Mouse (Mus musculus) B cell, adult (primary cell): ENCODE data around the gene Gm20390. TPM values are rescaled to one million over a fixed set of nuclear protein-coding genes. Genes with fewer than 3 reads are reported as not detected.

Experiments used
- total RNA-seq: library from RNA; stranded (reverse); gene quantifications from 4 replicates; pipeline ENCODE4 v1.2.4, GENCODE M21; 2023; ENCODE audit not compliant: inconsistent age

Gene Gm20390
- total RNA-seq = 30.2 to 64.6 TPM (median 54.0 TPM) in 4 replicates

GRCm38 (mm10) chr11:93968005-93968847 lies at the start of gene Gm20390, which contains the start of gene Nme1:
Gene Gm20390, minus strand, starts transcription at chr11:93968293.
Gene Nme1, minus strand, starts transcription at chr11:93968521.

DNA sequence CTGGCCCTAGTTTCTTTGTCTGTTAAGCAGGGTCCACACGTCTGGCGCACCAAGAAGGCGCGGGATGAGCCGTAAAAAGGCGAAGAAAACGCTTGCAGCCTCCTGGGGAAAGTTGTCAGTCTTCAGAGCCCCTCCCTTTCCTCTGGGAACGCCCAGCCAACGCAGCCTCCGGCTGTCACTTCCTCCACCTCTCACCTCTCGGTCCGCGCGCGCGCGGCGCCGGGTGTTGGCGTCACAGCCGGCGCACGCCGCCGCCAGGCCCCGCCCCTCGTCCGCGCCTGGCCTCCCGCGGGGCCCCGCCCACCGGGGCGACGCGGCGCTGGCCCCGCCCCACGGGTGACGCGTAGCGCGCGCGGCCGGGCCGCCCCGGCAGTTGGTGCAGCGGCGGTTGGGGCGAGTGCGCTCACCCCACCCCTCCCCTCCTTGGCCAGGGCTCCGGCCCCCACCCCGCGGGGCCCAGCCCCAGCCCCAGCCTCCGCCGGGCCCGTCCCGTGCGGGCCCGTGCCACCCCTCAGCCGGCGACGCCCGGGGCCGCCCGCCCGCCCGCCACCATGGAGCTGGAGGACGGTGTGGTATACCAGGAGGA lies 27.7 kb upstream of the Gm20390 start, which contains the start of gene Spag9:
Gene Spag9 (plus strand): TSS at position 372 of the 586 bp plus-strand sequence.

DNA sequence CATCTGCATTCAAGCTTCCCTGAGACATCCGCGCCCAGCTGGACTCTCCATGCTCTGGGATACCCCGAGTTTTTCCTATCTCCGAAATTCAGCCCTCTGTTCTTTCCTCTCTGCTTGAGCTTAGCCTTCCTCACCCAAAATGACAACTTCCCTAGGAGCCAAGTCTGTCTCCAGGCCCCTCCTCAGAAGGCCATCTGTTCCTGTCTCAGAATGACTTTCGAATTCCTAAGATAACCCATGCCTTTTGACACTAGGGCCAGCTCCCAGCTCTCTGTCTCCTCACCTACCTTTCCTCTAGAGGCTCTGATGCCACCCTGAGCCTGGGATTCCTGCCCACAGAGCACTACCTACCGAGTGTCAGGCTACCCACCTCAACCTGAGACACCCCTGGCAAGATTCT lies 11.9 kb downstream of the Gm20390 start, which contains the start of gene Nme2:
Gene Nme2 (minus strand): TSS at position 101 of the 400 bp plus-strand sequence.

Other genes starting within 250 kb of the Gm20390 start
- 53.5 to 59.1 TPM (median 55.4 TPM) in 4 replicates for gene Utp18, start 82.5 kb downstream of the Gm20390 start, total RNA-seq
- gene Mbtd1, start 82.4 kb downstream of the Gm20390 start, total RNA-seq = 71.9 to 79.3 TPM (median 73.3 TPM) in 4 replicates
- gene Nme2, start 12.0 kb downstream of the Gm20390 start, total RNA-seq = 147 to 209 TPM (median 179 TPM) in 4 replicates
- gene Nme1, start 228 bp upstream of the Gm20390 start, total RNA-seq = 37.8 to 53.7 TPM (median 51.7 TPM) in 4 replicates
- gene Spag9, start 27.8 kb upstream of the Gm20390 start, total RNA-seq = 160 to 176 TPM (median 171 TPM) in 4 replicates
- gene Tob1, start 243.2 kb upstream of the Gm20390 start, total RNA-seq = 35.0 to 38.1 TPM (median 37.2 TPM) in 4 replicates